Mouse (Mus musculus) embryonic facial prominence, embryonic 15.5 days (tissue): Measurements from ENCODE around the gene Ugt8a. TPM values are rescaled to one million over a fixed set of nuclear protein-coding genes. Genes with fewer than 3 reads are reported as not detected.

Experiments
- ATAC-seq: fragments of 200-750 bp; cut with Nextera tagmentation; 2 replicates; pipeline ENCODE4 v1.8.0; 2017; ENCODE audit warnings: low read depth, moderate TSS enrichment; ENCODE audit not compliant: insufficient number of reproducible peaks, low FRiP score, low TSS enrichment
- H3K27ac ChIP-seq: fragments of 300-500 bp; sonication (generic); replicated peaks from 2 replicates; pipeline ENCODE4 v1.5.1; 2015; ENCODE audit warnings: mild to moderate bottlenecking, inconsistent platforms
- H3K27me3 ChIP-seq: fragments of 300-500 bp; sonication (generic); 2 replicates; pipeline ENCODE4 v1.6.1; 2015; ENCODE audit warnings: inconsistent platforms
- H3K36me3 ChIP-seq: fragments of 300-500 bp; sonication (generic); 2 replicates; pipeline ENCODE4 v1.6.1; 2015; ENCODE audit warnings: mild to moderate bottlenecking, inconsistent platforms
- H3K4me1 ChIP-seq: fragments of 300-500 bp; sonication (generic); 2 replicates; pipeline ENCODE4 v1.6.1; 2015; ENCODE audit warnings: inconsistent platforms
- H3K4me2 ChIP-seq: fragments of 300-500 bp; sonication (generic); replicated peaks from 2 replicates; pipeline ENCODE4 v1.6.1; 2015; ENCODE audit warnings: mild to moderate bottlenecking, inconsistent platforms
- H3K4me3 ChIP-seq: fragments of 300-500 bp; sonication (generic); replicated peaks from 2 replicates; pipeline ENCODE4 v1.5.1; 2015; ENCODE audit warnings: mild to moderate bottlenecking, inconsistent platforms
- H3K9ac ChIP-seq: fragments of 300-500 bp; sonication (generic); 2 replicates; pipeline ENCODE4 v1.6.1; 2015; ENCODE audit warnings: inconsistent platforms
- H3K9me3 ChIP-seq: fragments of 300-500 bp; sonication (generic); replicated peaks from 2 replicates; pipeline ENCODE4 v1.6.1; 2016; ENCODE audit warnings: inconsistent platforms
- WGBS: fragments of 180-500 bp; shearing (Covaris S2); methylation state at CpG from one replicate; pipeline ENCODE4 v1.1.7; 2015; 5-methylcytosine and 5-hydroxymethylcytosine counted together
- polyA plus RNA-seq: library from polyadenylated mRNA; unstranded; fragments of >200 nt; fragmentation: Nextera tagmentation; extraction: Ambion mirVana; gene quantifications from 2 replicates; pipeline ENCODE4 v1.2.1, GENCODE M21; 2015

Ugt8a gene
- polyA plus RNA-seq, 1 experiment from 2014 or later, result 0.79 TPM

DNA sequence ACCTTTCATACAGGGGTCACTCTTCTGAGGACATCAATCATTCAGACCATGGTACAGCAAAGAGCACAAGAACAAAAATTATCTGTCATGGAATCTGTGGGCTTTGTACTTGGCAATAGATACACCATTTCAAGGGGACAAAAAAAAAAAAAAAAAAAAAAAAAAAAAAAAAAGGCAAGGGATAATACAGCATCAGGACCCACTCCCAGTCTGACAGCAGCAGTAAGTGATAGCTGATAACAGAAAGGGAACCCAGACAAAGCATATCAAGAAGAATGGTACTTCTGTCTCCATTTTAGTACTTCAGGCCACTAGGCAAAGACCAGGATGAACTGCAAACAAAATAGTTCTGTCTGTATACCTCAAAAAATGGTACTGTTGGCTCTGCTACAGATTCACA lies 2.6 kb downstream of the Ugt8a start:
- Histone ChIP-seq H3K36me3 (no peaks in the 10 kb centered on the region), H3K4me3 (no peak overlapping the region), H3K9ac (no peak overlapping the region), H3K9me3 (no peaks in the 10 kb centered on the region), H3K27me3 (peaks cover 35% of the 10 kb centered on the region), H3K4me1 (peaks cover 10% of the 10 kb centered on the region), H3K27ac (no peak overlapping the region), H3K4me2 (no peak overlapping the region)
- no peak for ATAC-seq

- Histone ChIP-seq H3K4me1 (peaks cover 4% of the 10 kb centered on the region), H3K9me3 (no peaks in the 10 kb centered on the region), H3K27ac (no peak overlapping the region), H3K36me3 (no peaks in the 10 kb centered on the region), H3K4me3 (no peak overlapping the region), H3K9ac (no peak overlapping the region), H3K4me2 (no peak overlapping the region), H3K27me3 (peaks cover 14% of the 10 kb centered on the region)
- WGBS, result 87% methylated on average over 3 of the region's 3 CpGs
- ATAC-seq, result no peak
These were observed 5.7 kb downstream of the Ugt8a start for GRCm38 (mm10) chr3:125932594-125933237.

DNA sequence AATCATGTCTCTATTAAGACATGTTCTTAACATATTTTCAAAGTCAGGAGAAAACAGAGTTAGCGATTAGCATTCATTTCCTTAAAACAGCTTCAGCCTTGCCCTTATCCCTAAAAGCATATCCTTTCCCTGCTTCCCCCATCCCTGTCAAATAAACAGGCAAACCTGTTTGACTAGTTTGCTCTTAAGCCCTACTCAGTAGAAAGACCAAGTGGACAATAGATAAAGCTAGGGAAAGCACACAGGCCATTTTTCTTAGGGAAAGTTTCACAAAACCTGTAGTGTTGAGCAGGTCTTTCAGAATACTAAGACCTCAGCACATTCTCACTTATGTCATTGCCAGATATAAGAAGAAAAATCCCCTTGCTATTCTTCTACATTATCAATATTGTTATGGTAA lies 7.4 kb downstream of the Ugt8a start:
- H3K9ac ChIP-seq, result no peak overlapping the region
- no peak for ATAC-seq
- 0 out of 2 replicates have a peak, but pooled peaks cover 3% of the 10 kb centered on the region for H3K27me3 ChIP-seq
- no peak overlapping the region for H3K4me3 ChIP-seq
- no peaks in the 10 kb centered on the region for H3K4me1 ChIP-seq
- no peaks in the 10 kb centered on the region for H3K36me3 ChIP-seq
- no peaks in the 10 kb centered on the region for H3K9me3 ChIP-seq
- no peak overlapping the region for H3K4me2 ChIP-seq
- WGBS, result 27% methylated on average over 1 of the region's 1 CpGs
- no peak overlapping the region for H3K27ac ChIP-seq

DNA sequence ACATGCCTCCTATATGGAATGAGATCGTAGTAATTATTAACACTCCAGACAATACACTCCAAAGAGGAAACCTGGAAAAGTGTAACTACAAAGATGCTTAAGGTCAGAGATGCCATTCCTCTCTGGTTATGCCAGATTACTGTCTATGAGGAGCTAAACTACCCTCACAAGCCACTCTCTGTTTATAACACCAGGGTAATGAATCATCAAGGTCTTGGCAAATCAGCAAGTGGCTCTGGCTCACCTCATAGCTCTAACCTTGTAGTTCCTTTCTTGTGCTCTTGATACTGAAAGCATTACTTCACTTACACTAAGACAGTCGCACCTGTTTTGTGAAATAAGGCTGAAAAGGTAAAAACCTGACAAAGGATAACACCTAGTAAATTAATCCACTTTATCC lies 17.5 kb downstream of the Ugt8a start:
- ATAC-seq, result no peak
- Histone ChIP-seq H3K9me3 (no peaks in the 10 kb centered on the region), H3K27me3 (no peaks in the 10 kb centered on the region), H3K4me2 (no peak overlapping the region), H3K4me3 (no peak overlapping the region), H3K36me3 (no peaks in the 10 kb centered on the region), H3K9ac (no peak overlapping the region), H3K4me1 (no peaks in the 10 kb centered on the region), H3K27ac (no peak overlapping the region)
- 71% methylated on average over 2 of the region's 2 CpGs for WGBS

DNA sequence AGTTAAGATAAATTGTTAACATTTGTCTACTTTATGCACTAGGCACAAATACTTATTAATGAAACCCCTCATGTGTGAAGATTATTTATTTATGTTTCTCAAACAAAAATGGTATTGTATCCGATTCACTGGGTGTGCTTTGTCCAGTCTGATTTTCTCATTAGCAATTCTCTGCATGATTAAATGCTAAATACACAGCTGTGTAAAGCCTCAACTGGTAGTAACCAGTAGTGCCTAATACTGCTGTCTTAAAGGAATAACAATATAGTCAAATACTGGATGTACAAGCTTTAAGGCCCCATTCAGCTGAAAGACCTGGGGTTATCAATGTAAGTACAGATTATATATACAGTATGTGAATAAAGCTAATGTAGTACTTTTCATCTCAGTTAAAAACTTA lies 39.4 kb downstream of the Ugt8a start:
- no peak overlapping the region for H3K9ac ChIP-seq
- ATAC-seq, result no peak
- H3K27ac ChIP-seq, result no peak overlapping the region
- H3K4me1 ChIP-seq, result no peaks in the 10 kb centered on the region
- no peaks in the 10 kb centered on the region for H3K27me3 ChIP-seq
- H3K4me3 ChIP-seq, result no peak overlapping the region
- no peaks in the 10 kb centered on the region for H3K36me3 ChIP-seq
- WGBS, result 79% methylated on average over 1 of the region's 1 CpGs
- no peaks in the 10 kb centered on the region for H3K9me3 ChIP-seq
- no peak overlapping the region for H3K4me2 ChIP-seq

DNA sequence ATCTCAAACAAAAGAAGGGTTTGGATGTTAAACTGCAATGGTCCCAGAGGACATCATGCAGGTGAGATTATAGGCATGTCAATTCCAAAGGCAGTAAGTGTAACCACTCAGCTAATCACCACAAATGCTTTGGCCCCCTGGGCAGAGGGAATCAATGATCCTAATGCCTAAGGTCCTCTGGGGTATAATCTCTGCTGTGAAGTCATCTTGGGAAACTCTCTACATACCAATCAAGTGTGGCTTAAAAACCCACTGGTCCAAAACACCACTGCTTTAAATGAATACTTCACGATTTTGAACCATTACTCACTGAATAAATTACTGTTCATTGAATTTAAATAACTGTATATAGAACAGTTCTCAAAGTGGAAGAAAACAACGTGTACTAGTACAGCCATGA lies 51.3 kb downstream of the Ugt8a start:
- H3K9ac ChIP-seq, result no peak overlapping the region
- WGBS, result 51% methylated on average over 2 of the region's 2 CpGs

GRCm38 (mm10) chr3:125884879-125885278 lies 53.5 kb downstream of the Ugt8a start:
- Histone ChIP-seq H3K27me3 (no peaks in the 10 kb centered on the region), H3K27ac (no peak overlapping the region), H3K4me3 (no peak overlapping the region), H3K36me3 (no peaks in the 10 kb centered on the region), H3K9ac (no peak overlapping the region), H3K4me2 (no peak overlapping the region), H3K9me3 (no peaks in the 10 kb centered on the region), H3K4me1 (no peaks in the 10 kb centered on the region)
- WGBS, result 73% methylated on average over 2 of the region's 2 CpGs
- ATAC-seq, result no peak

More for the DNA sequence above, 51.3 kb downstream of the Ugt8a start:
- Histone ChIP-seq H3K27ac (no peak overlapping the region), H3K27me3 (no peaks in the 10 kb centered on the region), H3K4me3 (no peak overlapping the region), H3K4me2 (no peak overlapping the region), H3K9me3 (no peaks in the 10 kb centered on the region), H3K36me3 (no peaks in the 10 kb centered on the region), H3K4me1 (no peaks in the 10 kb centered on the region)
- no peak for ATAC-seq

- Histone ChIP-seq H3K4me2 (no peak overlapping the region), H3K9ac (no peak overlapping the region), H3K36me3 (no peaks in the 10 kb centered on the region), H3K9me3 (no peaks in the 10 kb centered on the region), H3K27me3 (no peaks in the 10 kb centered on the region), H3K27ac (no peak overlapping the region), H3K4me1 (no peaks in the 10 kb centered on the region), H3K4me3 (no peak overlapping the region)
- 39% methylated on average over 2 of the region's 2 CpGs for WGBS
- no peak for ATAC-seq
These were observed 54.0 kb downstream of the Ugt8a start for GRCm38 (mm10) chr3:125884423-125884822.

GRCm38 (mm10) chr3:125883009-125883408 lies 55.4 kb downstream of the Ugt8a start:
- Histone ChIP-seq H3K27ac (no peak overlapping the region), H3K9ac (no peak overlapping the region), H3K27me3 (no peaks in the 10 kb centered on the region), H3K4me3 (no peak overlapping the region), H3K9me3 (no peaks in the 10 kb centered on the region), H3K4me2 (no peak overlapping the region), H3K36me3 (no peaks in the 10 kb centered on the region), H3K4me1 (no peaks in the 10 kb centered on the region)
- no peak for ATAC-seq

- Histone ChIP-seq H3K36me3 (no peaks in the 10 kb centered on the region), H3K9ac (no peak overlapping the region), H3K9me3 (no peaks in the 10 kb centered on the region), H3K4me3 (no peak overlapping the region), H3K27ac (no peak overlapping the region), H3K27me3 (no peaks in the 10 kb centered on the region), H3K4me2 (no peak overlapping the region), H3K4me1 (no peaks in the 10 kb centered on the region)
- no peak for ATAC-seq
These were observed 56.6 kb downstream of the Ugt8a start for GRCm38 (mm10) chr3:125881835-125882234.

DNA sequence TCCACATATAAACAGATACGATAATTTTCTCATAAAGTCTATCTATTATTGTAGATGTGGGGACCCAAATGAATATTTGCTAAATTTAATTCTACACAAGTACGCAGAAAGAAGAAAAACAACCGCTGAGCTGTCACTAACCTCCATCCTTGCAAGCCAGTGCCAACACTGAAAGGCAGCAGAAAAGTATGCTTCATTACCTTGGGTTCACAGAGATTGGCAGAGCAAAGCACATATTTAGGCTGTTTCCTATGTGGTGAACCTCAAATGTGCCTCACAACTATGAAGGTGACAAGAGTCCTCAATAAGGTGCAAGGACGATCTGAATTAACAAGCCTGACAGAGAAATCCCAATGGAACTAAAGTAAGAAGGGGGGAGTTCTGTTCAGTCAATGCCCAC lies 64.0 kb downstream of the Ugt8a start:
- H3K9ac ChIP-seq, result no peak overlapping the region
- no peak overlapping the region for H3K27ac ChIP-seq
- no peaks in the 10 kb centered on the region for H3K9me3 ChIP-seq
- H3K4me2 ChIP-seq, result no peak overlapping the region
- no peak for ATAC-seq
- H3K4me1 ChIP-seq, result no peaks in the 10 kb centered on the region
- H3K4me3 ChIP-seq, result no peak overlapping the region
- H3K36me3 ChIP-seq, result no peaks in the 10 kb centered on the region
- H3K27me3 ChIP-seq, result no peaks in the 10 kb centered on the region
- 82% methylated on average over 4 of the region's 4 CpGs for WGBS

DNA sequence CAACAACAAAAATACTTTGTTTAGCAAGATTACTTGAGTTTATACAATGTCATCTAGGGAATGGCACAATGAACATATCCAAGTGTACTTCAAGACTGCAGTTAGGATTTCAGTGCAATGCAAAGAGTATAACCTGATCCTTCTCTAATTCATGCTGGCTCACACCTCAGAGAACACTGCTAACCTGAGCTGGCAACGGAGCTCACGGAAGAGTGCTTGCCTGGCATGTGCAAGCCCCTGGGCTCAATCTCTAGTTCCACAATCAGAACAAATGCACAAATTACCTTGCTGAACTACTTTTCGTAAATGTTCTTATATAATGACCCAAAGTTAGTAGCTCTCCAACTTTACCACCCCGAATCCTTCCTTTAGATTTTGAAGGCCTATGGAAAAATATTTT lies 68.5 kb downstream of the Ugt8a start:
- H3K27me3 ChIP-seq, result no peaks in the 10 kb centered on the region
- H3K36me3 ChIP-seq, result no peaks in the 10 kb centered on the region
- no peaks in the 10 kb centered on the region for H3K4me1 ChIP-seq
- WGBS, result 81% methylated on average over 4 of the region's 4 CpGs
- H3K4me3 ChIP-seq, result no peak overlapping the region
- no peak overlapping the region for H3K4me2 ChIP-seq
- no peak overlapping the region for H3K27ac ChIP-seq
- ATAC-seq, result no peak
- no peaks in the 10 kb centered on the region for H3K9me3 ChIP-seq
- H3K9ac ChIP-seq, result no peak overlapping the region
